Mouse (Mus musculus) lung, adult 2 months (tissue): ENCODE measurements at regions not wholly inside any gene's neighbourhood (a gene's known extent, or its start where the extent isn't known, plus 50 kb on each side); places are given as distances from the start of the nearest gene placed in this dataset.
A peak's percentile ranks its signal among the peaks of the same experiment; 100 is the strongest.

Source experiments
- CTCF ChIP-seq: fragments of 200-500 bp; IDR thresholded peaks from 2 replicates; pipeline ENCODE4 v1.5.1; 2011; ENCODE audit warnings: mild to moderate bottlenecking, low read length, control low read depth; ENCODE audit not compliant: insufficient read depth
- POLR2A ChIP-seq: fragments of 200-500 bp; IDR thresholded peaks from 2 replicates; pipeline ENCODE4 v1.6.1; 2011; ENCODE audit warnings: low read depth, mild to moderate bottlenecking, control low read depth, low read length, borderline replicate concordance; ENCODE audit errors: extremely low read depth

- TF ChIP-seq CTCF (peak; percentile 70), POLR2A (no peak)
These were observed 181.3 kb upstream of the Spaca1 start for GRCm38 (mm10) chr4:34231270-34231669.
